Mouse (Mus musculus): ENCODE data around the gene Dnm1. TPM values are rescaled to one million over a fixed set of nuclear protein-coding genes. Genes with fewer than 3 reads are reported as not detected.
A peak's percentile ranks its signal among the peaks of the same experiment; 100 is the strongest.

The Dnm1 gene
- polyA plus RNA-seq, 1 experiment from 2014 or later, result 7.9 TPM

- no peak overlapping the region for H3K4me3 ChIP-seq (replicated peaks)
- 15% methylated on average over 13 of the region's 13 CpGs for WGBS
- H3K27me3 ChIP-seq, result no peaks in the 10 kb centered on the region
- no peaks in the 10 kb centered on the region for H3K9me3 ChIP-seq (replicated peaks)
- peaks cover 10% of the 10 kb centered on the region for H3K4me1 ChIP-seq
- no peak overlapping the region for H3K27ac ChIP-seq
- ATAC-seq (replicated peaks; ENCODE audit: low FRiP score), result no peak
- no peak overlapping the region for H3K9ac ChIP-seq
- H3K36me3 ChIP-seq, result no peaks in the 10 kb centered on the region
- no peak overlapping the region for H3K4me2 ChIP-seq
Measured at GRCm38 (mm10) chr2:32328911-32329460, 24.2 kb downstream of the Dnm1 start.

GRCm38 (mm10) chr2:32327200-32327599 lies 25.9 kb downstream of the Dnm1 start:
- H3K4me2 ChIP-seq, result no peak overlapping the region
- 77% methylated on average over 4 of the region's 4 CpGs for WGBS
- no peaks in the 10 kb centered on the region for H3K27me3 ChIP-seq
- H3K36me3 ChIP-seq, result no peaks in the 10 kb centered on the region
- H3K4me3 ChIP-seq (replicated peaks), result no peak overlapping the region
- no peak for ATAC-seq (replicated peaks; ENCODE audit: low FRiP score)
- H3K27ac ChIP-seq, result no peak overlapping the region
- H3K4me1 ChIP-seq, result peaks cover 10% of the 10 kb centered on the region
- H3K9me3 ChIP-seq (replicated peaks), result no peaks in the 10 kb centered on the region
- H3K9ac ChIP-seq, result no peak overlapping the region

GRCm38 (mm10) chr2:32325342-32325741 lies 27.8 kb downstream of the Dnm1 start:
- Histone ChIP-seq H3K27ac (peak overlapping the region; percentile 15; the same call in 1 of the 2 replicates), H3K9ac (no peak overlapping the region)
- WGBS, result 37% methylated on average over 7 of the region's 7 CpGs

GRCm38 (mm10) chr2:32324322-32324721 lies 28.8 kb downstream of the Dnm1 start:
- Histone ChIP-seq H3K36me3 (no peaks in the 10 kb centered on the region), H3K4me1 (peaks cover 24% of the 10 kb centered on the region), H3K9me3 (replicated peaks) (no peaks in the 10 kb centered on the region), H3K9ac (no peak overlapping the region), H3K27ac (no peak overlapping the region), H3K27me3 (no peaks in the 10 kb centered on the region), H3K4me2 (no peak overlapping the region), H3K4me3 (replicated peaks) (no peak overlapping the region)
- 69% methylated on average over 4 of the region's 4 CpGs for WGBS
- no peak for ATAC-seq (replicated peaks; ENCODE audit: low FRiP score)

More at GRCm38 (mm10) chr2:32325342-32325741, 27.8 kb downstream of the Dnm1 start:
- Histone ChIP-seq H3K4me3 (replicated peaks) (no peak overlapping the region), H3K9me3 (replicated peaks) (no peaks in the 10 kb centered on the region), H3K4me2 (no peak overlapping the region), H3K36me3 (no peaks in the 10 kb centered on the region), H3K27me3 (no peaks in the 10 kb centered on the region), H3K4me1 (peaks cover 14% of the 10 kb centered on the region)
- ATAC-seq (replicated peaks; ENCODE audit: low FRiP score), result no peak

GRCm38 (mm10) chr2:32322754-32323741 lies 30.1 kb downstream of the Dnm1 start:
- 83% methylated on average over 7 of the region's 7 CpGs for WGBS
- no peak for ATAC-seq (replicated peaks; ENCODE audit: low FRiP score)
- Histone ChIP-seq H3K27me3 (no peaks in the 10 kb centered on the region), H3K9me3 (replicated peaks) (no peaks in the 10 kb centered on the region), H3K9ac (no peak overlapping the region), H3K4me3 (replicated peaks) (no peak overlapping the region), H3K4me2 (no peak overlapping the region), H3K36me3 (no peaks in the 10 kb centered on the region), H3K4me1 (peaks cover 36% of the 10 kb centered on the region), H3K27ac (no peak overlapping the region)

GRCm38 (mm10) chr2:32321591-32322298 lies 31.4 kb downstream of the Dnm1 start:
- Histone ChIP-seq H3K27ac (no peak overlapping the region), H3K36me3 (no peaks in the 10 kb centered on the region), H3K4me1 (peaks cover 49% of the 10 kb centered on the region), H3K27me3 (no peaks in the 10 kb centered on the region), H3K4me2 (no peak overlapping the region), H3K9ac (no peak overlapping the region), H3K4me3 (replicated peaks) (no peak overlapping the region), H3K9me3 (replicated peaks) (no peaks in the 10 kb centered on the region)
- WGBS, result 71% methylated on average over 9 of the region's 9 CpGs
- ATAC-seq (replicated peaks; ENCODE audit: low FRiP score), result no peak

GRCm38 (mm10) chr2:32320721-32321120 lies 32.4 kb downstream of the Dnm1 start:
- Histone ChIP-seq H3K27ac (peak overlapping the region; percentile 93), H3K9ac (no peak overlapping the region), H3K4me1 (peaks cover 56% of the 10 kb centered on the region), H3K36me3 (no peaks in the 10 kb centered on the region), H3K4me3 (replicated peaks) (no peak overlapping the region), H3K4me2 (no peak overlapping the region), H3K9me3 (replicated peaks) (no peaks in the 10 kb centered on the region), H3K27me3 (no peaks in the 10 kb centered on the region)
- ATAC-seq (replicated peaks; ENCODE audit: low FRiP score), result no peak
- 69% methylated on average over 11 of the region's 11 CpGs for WGBS

- H3K4me1 ChIP-seq, result peaks cover 57% of the 10 kb centered on the region
Measured at GRCm38 (mm10) chr2:32319586-32320580, 33.3 kb downstream of the Dnm1 start.

GRCm38 (mm10) chr2:32318709-32319585 lies 34.2 kb downstream of the Dnm1 start:
- H3K36me3 ChIP-seq, result no peaks in the 10 kb centered on the region
- no peaks in the 10 kb centered on the region for H3K9me3 ChIP-seq (replicated peaks)
- 58% methylated on average over 14 of the region's 14 CpGs for WGBS
- peak overlapping the region; percentile 58 for H3K4me2 ChIP-seq
- H3K27ac ChIP-seq, result peak overlapping the region; percentile 93
- peaks cover 60% of the 10 kb centered on the region for H3K4me1 ChIP-seq
- peak overlapping the region; percentile 42 for H3K4me3 ChIP-seq (replicated peaks)
- peak overlapping the region; percentile 36 for H3K9ac ChIP-seq
- no peaks in the 10 kb centered on the region for H3K27me3 ChIP-seq
- ATAC-seq (replicated peaks; ENCODE audit: low FRiP score), result no peak

More at GRCm38 (mm10) chr2:32319586-32320580, 33.3 kb downstream of the Dnm1 start:
- no peak overlapping the region for H3K4me3 ChIP-seq (replicated peaks)
- H3K9ac ChIP-seq, result no peak overlapping the region
- H3K27me3 ChIP-seq, result no peaks in the 10 kb centered on the region
- no peaks in the 10 kb centered on the region for H3K36me3 ChIP-seq
- peak overlapping the region; percentile 58 for H3K4me2 ChIP-seq
- H3K9me3 ChIP-seq (replicated peaks), result no peaks in the 10 kb centered on the region
- H3K27ac ChIP-seq, result peak overlapping the region; percentile 93
- WGBS, result 21% methylated on average over 9 of the region's 9 CpGs
- ATAC-seq (replicated peaks; ENCODE audit: low FRiP score), result no peak

- Histone ChIP-seq H3K27me3 (no peaks in the 10 kb centered on the region), H3K4me1 (peaks cover 60% of the 10 kb centered on the region), H3K27ac (peak overlapping the region; percentile 93), H3K36me3 (no peaks in the 10 kb centered on the region), H3K9me3 (replicated peaks) (no peaks in the 10 kb centered on the region), H3K4me3 (replicated peaks) (peak overlapping the region; percentile 42), H3K4me2 (peak overlapping the region; percentile 58), H3K9ac (peak overlapping the region; percentile 36)
- 3% methylated on average over 18 of the region's 19 CpGs for WGBS
- peak; percentile 89 for ATAC-seq (replicated peaks; ENCODE audit: low FRiP score)
Measured at GRCm38 (mm10) chr2:32317791-32318417, 35.2 kb downstream of the Dnm1 start.

Measured in kidney, embryonic 15.5 days (tissue).